Mouse (Mus musculus) ZHBTc4 (cell line): ENCODE data around the gene Cntn5.
A peak's percentile ranks its signal among the peaks of the same experiment; 100 is the strongest.

Source experiments
- DNase-seq: peaks from one replicate; pipeline ENCODE4 v3.0.0-alpha.2; 2011; ENCODE audit warnings: low read depth, low spot score

Cntn5 gene

DNA sequence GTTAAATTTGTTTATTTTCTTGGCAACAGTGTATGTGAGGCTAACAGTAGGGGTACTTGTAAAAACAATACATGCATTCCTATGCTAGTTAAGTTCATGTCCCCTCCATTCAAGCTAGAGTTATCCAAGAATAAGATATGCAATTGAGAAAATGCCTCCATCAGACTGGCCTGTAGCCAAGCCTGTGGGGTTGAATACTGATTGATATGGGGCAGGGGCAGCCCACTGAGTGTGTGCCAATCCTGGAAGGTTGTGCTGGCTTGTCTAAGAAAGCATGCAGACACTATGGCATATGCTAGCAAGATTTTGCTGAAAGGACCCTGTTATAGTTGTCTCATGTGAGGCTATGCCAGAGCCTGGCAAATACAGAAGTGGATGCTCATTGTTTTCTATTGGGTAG, 1196.8 kb downstream of the Cntn5 start:
- no peak for DNase-seq

DNA sequence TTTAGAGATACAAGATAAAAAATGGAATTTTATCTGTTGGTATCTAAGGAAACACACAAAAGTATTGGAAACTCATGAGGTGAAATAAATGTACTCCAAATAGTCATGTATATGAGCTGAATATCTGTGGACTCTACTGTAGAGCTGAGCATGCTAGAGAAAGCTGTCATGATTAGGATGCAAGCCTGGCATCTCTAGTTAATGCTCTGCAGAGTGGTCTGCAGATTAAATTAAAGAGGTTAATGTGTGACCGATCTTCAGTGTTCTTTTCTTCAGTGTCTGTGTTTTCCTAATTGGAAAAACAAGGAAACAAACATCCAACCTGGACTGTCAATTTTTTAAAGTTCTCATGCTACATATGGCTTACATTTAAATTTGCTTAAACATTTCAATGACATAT, 1199.4 kb downstream of the Cntn5 start:
- no peak for DNase-seq

DNA sequence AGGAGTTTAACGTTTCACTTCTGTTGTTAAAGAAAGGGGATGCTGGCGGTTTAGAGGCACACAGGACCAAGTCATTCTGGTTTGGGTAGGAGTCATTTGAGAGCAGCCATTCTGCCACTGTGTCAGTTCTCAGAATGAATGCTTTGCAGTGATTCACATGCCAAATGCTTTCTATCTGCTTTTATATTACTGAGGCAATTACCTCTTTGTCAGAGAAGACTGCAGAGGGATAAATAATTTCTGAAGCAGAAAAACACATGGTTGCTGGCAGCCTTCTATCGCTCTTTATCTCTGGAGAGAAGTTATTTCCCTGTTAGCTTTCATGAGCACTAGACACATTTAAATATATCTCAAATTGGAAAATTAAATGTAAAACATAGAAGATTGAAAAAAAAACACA, 1207.9 kb downstream of the Cntn5 start:
- no peak for DNase-seq

DNA sequence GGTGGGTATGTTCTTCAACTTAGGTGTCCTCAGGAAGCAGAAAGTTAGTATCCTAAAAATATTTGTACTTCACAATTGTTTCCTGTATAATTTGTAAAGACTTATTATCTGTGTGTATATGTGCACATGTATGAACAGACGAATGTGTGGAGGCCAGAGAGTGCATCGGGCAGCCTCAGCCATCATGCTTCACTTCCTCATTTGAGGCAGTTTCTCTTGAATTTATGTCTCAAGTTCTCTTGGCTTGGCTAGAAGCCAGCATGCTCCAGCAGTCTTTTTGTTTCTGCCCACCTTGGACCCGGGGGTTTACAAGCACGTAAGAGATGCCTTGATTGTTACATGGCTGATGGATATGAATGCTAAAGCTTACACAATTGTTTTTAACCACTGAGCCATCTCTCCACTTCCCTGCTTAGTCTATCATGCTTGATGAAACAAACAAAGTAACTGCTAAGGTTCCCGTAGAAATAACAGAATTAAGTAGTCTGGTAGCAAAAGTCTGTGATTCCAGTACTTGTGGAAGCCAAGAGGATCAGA, 1222.2 kb downstream of the Cntn5 start:
- no peak for DNase-seq

DNA sequence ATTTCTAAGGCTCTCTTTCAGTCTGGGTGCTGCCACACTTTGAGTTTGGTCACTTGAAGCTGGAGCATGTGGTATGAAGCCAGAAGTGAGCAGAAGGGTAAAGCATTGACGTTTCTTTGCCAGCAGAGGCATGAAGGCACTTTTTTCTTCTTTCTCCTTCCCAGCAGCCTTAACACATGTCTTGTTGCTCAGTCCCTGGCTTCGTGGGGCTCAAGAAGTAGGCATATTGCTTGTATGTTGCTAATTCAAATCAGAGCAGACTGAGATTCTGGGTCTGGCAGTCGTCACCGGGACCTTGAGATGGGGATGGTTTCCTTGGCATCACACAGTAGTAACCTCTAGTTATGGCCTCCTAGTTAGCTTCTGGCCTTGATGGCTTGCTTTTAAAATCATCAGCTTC, 1228.5 kb downstream of the Cntn5 start:
- DNase-seq: no peak

DNA sequence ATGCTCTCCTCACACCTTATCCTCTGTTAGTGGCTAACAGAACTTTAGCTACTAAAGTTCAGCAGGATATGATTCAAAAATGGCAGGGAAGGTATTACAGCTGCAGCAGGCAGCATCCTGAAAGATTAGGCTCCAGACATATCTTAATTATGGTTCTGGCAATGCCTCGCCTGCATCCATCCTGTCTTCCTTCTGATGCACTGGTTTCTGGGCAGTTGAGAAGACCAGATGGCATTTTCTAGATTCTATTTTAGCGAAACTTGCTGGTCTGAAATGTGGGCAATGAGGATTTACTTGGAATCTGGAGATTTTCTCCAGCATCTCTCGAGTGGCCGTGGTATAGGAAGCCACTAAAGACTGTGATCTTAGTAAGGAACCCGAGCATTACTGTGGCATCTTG, 1230.0 kb downstream of the Cntn5 start:
- DNase-seq: no peak

DNA sequence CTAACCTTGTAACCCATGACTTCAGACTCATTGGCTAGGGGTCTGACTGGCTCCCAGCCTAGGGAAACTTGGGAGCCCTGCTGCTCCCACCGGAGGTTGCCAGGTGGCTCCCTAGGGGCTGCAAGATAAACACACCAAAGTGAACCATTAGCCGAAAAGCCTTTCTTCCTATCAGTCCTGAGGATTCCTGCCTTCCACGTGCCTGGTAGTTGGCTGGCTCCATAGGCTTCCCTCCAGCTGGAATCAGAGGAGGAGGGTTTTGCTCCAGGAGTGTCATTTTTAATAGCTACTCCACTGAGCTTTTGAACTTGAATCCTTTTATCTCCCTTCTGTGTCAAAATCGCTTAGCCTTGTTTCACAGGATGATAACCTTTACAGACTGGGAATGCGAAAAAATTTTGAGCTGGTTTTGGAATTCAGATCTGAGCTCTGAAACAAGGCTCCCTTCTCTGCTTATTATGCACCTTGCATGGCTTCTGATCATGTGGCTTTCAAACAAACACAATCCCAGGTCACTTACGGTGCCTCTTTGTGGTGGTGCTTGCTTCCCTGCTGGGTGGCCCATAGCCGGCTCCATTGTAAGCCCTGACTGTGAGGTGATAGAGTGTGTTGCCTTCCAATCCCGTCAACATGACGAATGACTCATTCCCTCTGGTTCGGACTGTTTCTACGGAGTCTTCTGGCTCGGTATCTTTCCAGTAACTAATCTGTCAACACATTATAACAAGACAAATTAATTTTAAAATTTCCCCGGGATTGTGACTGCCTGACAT, 1231.1 kb downstream of the Cntn5 start:
- peak; percentile 18 for DNase-seq

DNA sequence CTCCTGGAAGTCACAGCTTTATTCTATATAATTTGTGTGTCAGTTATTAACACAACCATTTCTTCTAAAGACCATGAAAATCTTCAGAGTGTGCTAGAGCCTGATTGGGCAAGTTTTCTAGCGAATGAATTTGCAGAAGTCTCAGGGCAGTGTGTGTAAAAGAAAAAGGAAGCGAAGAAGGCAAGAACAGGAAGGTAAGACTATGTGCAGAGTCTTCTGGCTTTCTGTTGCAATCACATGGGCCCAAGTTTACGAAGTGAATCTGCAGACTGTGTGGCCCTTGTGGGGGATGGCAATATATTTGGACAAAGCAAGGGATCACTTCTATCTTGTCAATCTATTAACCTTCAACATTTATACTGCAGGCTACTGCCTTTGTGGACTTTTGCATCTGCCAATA, 1251.1 kb downstream of the Cntn5 start:
- no peak for DNase-seq

DNA sequence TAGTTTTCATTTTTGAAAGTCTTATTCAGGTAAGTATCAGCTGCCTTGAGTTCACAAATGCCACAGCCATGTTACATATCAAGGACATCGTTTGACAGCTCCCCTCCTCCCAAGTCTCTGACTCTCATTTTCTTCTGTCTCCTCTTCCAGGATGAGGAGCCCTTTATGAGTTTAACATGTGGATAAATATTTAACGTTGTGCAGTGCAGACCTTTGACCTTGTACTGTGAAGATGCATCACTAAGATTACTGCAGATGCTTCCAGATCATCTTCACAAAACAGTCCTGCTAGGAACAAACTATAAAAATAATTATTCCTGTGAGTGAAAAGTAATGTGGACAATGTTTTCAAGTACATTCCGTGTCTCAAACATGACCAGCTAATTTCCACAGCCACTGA, 1257.2 kb downstream of the Cntn5 start:
- no peak for DNase-seq

DNA sequence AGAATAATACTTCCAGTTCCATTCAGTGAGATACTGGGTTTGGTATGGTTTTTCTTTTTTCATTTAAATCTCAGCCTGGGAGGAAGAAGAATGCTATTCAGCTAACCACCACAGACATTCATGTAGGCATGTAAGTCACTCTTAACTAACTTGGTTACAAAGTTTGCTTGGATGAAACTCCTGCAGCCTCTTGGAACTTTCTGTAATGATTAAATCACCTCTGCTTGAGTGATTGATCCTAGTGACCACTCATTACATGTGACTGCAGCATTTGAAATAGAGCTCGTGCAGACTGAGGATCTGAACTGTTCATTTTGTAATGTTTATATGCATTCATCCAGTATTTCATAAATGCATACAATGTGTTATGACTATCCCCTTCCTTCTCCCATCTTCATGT, 1258.3 kb downstream of the Cntn5 start:
- no peak for DNase-seq
